Mouse (Mus musculus): ENCODE results near the gene Gm4303.
"Not testable (repeated sequence)": the region's sequence is repeated elsewhere in the genome, so short reads cannot be mapped to it uniquely, and the experiment has no call there.

The Gm4303 gene

DNA sequence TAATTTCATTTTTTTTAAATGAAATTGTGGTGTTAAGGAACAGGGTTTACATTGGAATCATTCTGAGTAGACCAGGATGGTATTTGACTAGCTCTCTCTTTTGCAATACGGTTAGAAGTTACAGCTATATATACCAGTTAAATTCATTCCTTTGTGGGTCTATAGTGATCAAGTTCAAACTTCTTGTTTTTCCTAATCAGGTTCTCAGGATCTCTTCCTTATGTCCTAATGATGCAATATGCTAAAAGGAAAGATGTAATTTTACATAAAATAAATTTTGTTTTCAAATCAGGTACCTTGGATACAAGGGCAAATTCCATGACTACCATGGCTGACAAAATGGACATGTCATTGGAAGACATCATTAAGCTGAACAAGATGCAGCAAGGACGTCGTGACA lies at the start of gene Gm4303:
Gm4303 (plus strand) TSS at position 301 of the 400 bp plus-strand sequence.
- DNase-seq (ENCODE audit: low read depth, low spot score): not testable (repeated sequence)

DNA sequence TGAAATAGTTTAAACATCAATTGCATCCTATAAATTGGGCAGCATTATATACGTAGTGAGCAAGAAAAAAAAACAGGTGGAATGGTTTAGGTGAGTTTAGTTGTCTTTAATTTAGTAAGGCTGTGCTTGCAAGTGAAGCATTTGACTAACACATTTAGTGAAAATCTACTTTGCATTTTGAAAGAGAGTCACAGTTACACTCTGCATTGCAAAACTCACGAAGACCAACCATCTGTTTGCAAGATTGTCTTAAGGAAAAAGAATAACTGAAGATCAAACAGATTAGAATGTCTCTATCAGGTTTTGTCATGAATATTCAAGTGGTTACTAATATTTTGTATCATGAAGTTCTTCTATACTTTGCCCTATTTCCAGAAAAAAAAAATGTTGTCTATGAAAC lies 49.7 kb upstream of the Gm4303 start:
- DNase-seq (ENCODE audit: low read depth, low spot score): no peak

DNA sequence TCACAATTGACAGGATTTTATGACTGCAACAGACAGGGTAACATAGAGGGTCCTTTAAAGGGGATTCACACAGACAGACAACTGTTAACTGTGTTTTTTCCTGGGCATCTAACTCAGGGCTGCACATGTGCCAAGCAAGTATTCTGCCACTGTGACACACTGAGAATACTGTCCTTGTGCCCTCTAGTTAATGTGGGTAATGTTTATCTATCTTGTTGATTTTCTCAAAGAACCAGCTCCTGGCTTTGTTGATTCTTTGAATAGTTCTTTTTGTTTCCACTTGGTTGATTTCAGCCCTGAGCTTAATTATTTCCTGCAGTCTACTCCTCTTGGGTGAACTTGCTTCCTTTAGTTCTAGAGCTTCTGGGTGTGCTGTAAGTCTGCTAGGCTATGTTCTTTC lies 45.7 kb upstream of the Gm4303 start:
- not testable (repeated sequence) for DNase-seq (ENCODE audit: low read depth, low spot score)

GRCm38 (mm10) chr10:100335376-100335775 lies 10.4 kb upstream of the Gm4303 start, which contains the start of gene Gm4301:
Gene Gm4301 (plus strand): TSS chr10:100335676.
- DNase-seq (ENCODE audit: low read depth, low spot score): not testable (repeated sequence)

GRCm38 (mm10) chr10:100340536-100340935 lies 5.2 kb upstream of the Gm4303 start, which contains the start of gene Gm4302:
Gene Gm4302 (plus strand): TSS chr10:100340836.
- DNase-seq (ENCODE audit: low read depth, low spot score): not testable (repeated sequence)

DNA sequence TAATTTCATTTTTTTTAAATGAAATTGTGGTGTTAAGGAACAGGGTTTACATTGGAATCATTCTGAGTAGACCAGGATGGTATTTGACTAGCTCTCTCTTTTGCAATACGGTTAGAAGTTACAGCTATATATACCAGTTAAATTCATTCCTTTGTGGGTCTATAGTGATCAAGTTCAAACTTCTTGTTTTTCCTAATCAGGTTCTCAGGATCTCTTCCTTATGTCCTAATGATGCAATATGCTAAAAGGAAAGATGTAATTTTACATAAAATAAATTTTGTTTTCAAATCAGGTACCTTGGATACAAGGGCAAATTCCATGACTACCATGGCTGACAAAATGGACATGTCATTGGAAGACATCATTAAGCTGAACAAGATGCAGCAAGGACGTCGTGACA lies 5.0 kb downstream of the Gm4303 start, which contains the start of gene Gm4305:
Gm4305 (plus strand) TSS at position 301 of the 400 bp plus-strand sequence.
- DNase-seq (ENCODE audit: low read depth, low spot score): not testable (repeated sequence)

DNA sequence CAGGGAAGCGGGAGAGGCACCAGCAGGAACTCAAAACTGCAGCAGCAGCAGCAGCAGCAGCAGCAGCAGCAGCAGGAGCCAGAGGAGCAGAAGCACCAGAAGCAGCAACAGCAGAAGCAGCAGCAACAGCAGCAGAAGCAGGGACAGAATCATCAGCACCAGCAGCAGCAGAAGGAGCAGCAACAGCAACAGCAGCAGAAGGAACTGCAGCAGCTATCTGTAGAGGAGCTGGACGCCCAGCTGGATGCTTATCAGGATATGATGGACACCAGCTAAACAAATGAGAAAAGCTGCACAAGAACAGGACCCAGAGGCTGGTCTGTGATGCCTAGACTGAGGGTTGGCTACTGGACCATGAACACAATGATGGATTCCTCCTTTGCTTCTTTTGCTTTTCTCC lies 11.1 kb downstream of the Gm4303 start:
- DNase-seq (ENCODE audit: low read depth, low spot score): not testable (repeated sequence)

DNA sequence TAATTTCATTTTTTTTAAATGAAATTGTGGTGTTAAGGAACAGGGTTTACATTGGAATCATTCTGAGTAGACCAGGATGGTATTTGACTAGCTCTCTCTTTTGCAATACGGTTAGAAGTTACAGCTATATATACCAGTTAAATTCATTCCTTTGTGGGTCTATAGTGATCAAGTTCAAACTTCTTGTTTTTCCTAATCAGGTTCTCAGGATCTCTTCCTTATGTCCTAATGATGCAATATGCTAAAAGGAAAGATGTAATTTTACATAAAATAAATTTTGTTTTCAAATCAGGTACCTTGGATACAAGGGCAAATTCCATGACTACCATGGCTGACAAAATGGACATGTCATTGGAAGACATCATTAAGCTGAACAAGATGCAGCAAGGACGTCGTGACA lies 15.3 kb downstream of the Gm4303 start, which contains the start of gene Gm4307:
Gm4307 (plus strand) TSS at position 301 of the 400 bp plus-strand sequence.
- DNase-seq (ENCODE audit: low read depth, low spot score): not testable (repeated sequence)

DNA sequence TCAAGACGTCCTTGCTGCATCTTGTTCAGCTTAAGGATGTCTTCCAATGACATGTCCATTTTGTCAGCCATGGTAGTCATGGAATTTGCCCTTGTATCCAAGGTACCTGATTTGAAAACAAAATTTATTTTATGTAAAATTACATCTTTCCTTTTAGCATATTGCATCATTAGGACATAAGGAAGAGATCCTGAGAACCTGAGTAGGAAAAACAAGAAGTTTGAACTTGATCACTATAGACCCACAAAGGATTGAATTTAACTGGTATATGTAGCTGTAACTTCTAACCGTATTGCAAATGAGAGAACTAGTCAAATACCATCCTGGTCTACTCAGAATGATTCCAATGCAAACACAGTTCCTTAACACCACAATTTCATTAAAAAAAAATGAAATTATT lies 36.7 kb downstream of the Gm4303 start, which contains the start of gene Gm4312:
Gm4312 (minus strand) TSS at position 101 of the 400 bp plus-strand sequence.
- DNase-seq (ENCODE audit: low read depth, low spot score): not testable (repeated sequence)

Data from retina, adult 2 months (tissue).